Mouse (Mus musculus): Measurements from ENCODE around the gene Cylc1. TPM values are rescaled to one million over a fixed set of nuclear protein-coding genes. Genes with fewer than 3 reads are reported as not detected.

Cylc1 gene
- 284 TPM for polyA plus RNA-seq (2014; fragmentation: Illumina TruSeq; extraction: RNeasy Lipid Tissue Mini Kit (QIAGEN cat#74804); ENCODE audit: low read depth, low replicate concordance)

DNA sequence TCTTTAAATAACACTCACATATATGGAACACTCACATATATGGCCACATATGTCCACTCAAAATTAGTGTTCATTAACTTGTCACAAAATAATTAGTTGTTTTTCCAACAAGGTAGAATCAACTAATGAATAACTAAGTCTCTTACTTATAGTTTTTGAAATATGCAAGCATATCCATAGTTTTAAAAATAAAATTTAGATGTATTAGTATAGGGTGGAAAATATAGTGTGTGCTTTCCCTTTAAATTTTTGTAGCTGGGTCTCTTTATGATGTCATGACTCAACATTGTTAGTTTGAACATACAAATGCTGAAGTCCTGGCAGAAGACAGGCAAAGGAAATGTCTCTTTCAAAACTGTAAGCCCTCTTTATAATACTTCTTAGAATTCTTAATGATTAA, at the start of gene Cylc1:
Gene Cylc1, plus strand, starts transcription at position 301 of the 400 bp plus-strand sequence.

GRCm38 (mm10) chrX:111168040-111168439, 57.8 kb downstream of the Cylc1 start, which contains the start of gene Gm10112:
Gene Gm10112, plus strand, starts transcription at chrX:111168340.

Other genes starting within 250 kb of the Cylc1 start
- not detected for gene Gm10112, start 57.9 kb downstream of the Cylc1 start, polyA plus RNA-seq (2014; fragmentation: Illumina TruSeq; extraction: RNeasy Lipid Tissue Mini Kit (QIAGEN cat#74804); ENCODE audit: low read depth, low replicate concordance)